Mouse (Mus musculus) urinary bladder, adult 18-20 months (tissue): ENCODE data around the gene Fez1.
A peak's percentile ranks its signal among the peaks of the same experiment; 100 is the strongest.

Experiments
- DNase-seq, 2 experiments: peaks; one replicate each; pipeline ENCODE4 v3.0.0; 2022; ENCODE audit warnings: low spot score in 2 of 2, mixed read lengths in 2 of 2

Gene Fez1

DNA sequence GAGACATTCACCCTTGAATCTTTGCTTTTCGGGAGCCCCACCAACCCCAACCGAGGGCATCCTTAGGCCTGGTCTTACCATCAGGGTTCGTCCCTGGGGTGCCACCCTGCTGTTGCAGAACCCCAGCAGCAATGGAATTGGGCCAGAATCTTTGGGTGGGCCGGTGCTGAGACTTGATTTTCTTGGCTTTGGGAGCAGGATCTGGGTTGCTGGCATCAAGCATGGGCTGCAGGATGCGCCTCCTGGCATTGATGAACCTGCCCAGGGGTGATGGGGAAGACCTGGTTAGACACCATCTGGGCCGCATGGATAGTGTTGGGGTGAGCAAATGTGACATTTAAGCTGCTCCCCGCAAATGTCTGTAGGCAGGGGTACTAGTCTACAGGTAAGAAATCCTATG lies 72.6 kb downstream of the Fez1 start:
- DNase-seq = no peak

DNA sequence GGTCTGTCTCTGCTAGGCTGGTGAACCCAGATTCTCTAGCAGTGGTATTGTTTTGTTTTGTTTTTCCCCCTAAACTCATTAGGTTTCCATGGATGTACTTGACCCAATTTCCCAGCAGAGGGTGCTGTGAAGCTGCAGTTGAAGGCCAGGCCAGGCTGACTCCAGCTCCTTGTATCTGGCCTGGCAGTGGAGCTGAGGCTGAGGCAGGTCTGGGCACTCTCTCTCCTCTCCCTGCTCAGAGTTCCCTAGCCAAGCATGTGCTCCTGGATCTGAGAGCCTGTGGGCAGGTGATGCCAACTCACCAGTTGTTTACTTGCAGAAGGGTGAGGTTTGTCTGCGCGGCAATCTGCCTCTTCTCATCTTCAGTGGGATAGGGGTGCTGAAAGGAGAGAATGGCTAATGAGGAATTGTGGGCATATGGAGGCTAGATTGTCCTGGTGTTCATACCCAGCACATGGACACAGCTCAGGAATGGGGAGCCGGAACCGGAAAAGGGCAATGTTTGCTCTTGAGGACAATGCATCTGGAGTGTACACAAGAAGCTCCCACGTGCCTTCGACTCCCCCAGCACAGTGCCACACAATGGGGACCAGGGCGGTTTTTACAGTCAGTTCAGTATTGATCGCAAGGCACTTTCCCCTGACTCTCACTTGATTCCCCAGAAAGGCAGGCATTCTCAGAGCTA lies 73.5 kb downstream of the Fez1 start:
- peak; percentile 10 for DNase-seq

DNA sequence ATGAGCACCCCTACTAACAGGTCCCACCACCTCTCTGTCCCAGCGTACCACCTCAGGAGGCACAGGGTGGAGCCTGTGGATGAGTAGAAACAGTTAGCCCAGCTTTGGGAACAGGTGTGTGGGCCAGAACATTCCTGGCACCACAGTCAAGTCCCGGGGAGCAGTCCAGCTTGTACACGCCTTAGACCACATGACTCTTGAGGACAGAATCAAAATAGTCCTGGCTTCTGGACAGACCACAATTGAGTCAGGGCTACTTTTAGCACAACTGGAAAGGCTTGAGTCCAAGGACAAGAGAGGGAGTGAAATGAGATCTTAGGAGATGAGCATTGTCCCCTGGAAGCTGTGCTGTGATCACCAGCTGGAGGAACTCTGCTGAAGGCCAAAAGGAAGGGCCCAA lies 76.9 kb downstream of the Fez1 start:
- DNase-seq = no peak

DNA sequence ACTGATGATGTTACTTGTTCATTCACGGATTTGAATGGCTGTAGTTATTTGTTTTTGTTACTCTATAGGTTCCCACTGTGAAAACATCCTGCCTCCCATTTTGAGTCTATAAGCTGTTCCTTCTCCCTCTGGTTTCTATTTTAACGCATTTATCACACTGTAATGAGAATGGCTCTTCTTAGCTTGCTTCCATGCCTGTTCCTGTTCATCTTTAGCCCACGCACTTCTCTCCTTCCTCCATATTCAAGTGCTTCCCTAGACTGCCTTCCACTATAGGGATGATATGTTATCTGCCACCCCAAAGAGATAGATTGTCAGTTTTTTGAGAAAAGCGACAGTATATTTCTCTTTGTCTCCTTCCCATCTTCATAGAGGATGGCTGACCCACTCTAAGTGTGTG lies 78.8 kb downstream of the Fez1 start:
- no peak for DNase-seq

DNA sequence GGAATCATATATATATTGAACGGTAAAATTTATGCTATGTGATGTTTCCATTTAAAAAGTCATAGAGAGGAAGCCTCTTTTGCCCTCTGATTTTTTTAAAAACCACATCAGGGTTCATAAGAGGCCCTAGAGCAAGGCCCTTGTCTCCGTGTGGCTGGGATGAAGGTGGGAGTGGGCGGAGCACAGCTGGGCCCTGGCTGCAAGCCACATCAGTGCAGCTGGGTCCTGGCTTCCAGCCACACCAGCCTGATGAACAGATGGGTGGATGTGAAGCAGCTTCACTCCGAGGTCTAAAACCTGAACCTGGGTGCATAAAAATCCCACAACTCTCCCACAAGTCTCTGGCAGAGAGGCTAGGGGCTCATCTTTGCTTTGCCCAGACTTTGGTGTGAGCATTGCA lies 83.8 kb downstream of the Fez1 start:
- no peak for DNase-seq

DNA sequence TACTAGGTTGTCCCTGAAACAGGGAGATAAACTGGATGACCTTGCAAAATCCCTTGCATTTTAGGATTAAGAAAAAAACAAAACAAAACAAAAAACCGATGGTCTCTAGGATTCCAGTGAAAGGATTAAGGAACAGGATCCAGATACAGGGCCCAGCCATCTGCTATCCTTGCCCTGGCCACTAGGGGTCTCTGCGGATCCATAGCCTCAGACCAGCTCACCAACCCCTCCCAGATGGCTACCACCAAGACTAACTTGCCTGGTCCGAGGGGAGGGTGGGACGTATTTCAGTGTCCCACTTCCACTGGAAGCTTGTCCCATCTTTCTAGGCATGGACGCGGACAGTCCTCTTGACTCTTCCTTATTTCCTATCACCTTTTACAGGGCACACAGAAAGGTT lies 94.7 kb downstream of the Fez1 start:
- peak; percentile 63 to 74 for DNase-seq

DNA sequence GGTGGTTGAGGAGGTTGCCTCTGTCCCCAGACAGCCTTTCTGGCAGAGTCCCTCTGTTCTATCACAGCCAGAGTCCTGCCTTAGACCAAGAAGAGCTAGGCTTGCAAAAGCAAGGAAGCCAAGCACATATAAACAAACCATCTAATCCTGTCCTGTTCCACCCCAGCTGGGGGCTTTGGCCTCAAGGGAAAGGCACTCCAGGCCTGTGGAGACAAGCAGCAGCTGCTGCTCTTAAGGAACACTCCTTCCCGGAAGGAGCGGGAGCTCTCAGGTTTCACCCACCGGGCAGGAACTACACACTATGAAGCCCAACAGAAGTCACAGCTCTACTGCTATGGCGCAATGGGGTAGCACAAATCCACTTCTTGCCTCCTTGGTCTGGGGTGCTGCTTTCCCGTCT lies 95.3 kb downstream of the Fez1 start:
- DNase-seq = peak in 1 of 2 experiments; percentile 27

DNA sequence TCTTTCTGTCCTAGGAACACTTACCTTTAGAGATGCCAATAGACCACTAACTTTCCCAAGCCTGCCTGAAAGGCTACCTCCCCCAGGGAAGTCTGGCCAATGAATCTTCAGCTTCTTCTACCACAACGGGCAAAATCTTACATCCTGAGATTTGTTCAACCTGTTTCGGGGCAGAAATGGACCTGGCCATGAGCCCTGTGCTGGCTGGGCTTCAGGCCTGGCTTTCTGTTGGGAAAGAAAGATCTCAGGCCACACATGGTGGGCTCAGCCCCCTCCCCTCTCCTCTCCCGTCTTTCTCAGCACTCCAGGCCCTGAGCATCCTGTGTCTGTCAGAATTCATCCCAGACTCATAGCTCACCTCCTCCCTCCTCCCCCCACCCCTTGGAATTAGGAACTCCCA lies 96.9 kb downstream of the Fez1 start:
- no peak for DNase-seq

DNA sequence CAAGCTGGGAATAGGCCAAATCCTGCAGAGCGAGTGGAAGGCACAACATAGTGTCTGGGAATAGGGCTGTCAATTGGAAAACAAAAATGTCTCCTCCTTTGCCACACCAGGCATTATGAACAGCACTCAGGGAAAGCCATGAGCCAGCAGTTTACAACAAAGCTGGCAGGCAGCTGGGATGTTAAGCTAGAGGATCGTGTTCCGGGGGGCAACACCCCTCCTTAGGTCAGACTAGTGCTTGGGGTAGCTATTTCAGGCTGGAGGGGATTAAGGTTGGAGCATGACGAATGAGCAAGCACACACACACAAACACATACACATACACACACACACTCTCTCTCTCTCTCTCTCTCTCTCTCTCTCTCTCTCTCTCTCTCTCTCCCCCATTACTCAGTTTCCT lies 97.8 kb downstream of the Fez1 start:
- no peak for DNase-seq

DNA sequence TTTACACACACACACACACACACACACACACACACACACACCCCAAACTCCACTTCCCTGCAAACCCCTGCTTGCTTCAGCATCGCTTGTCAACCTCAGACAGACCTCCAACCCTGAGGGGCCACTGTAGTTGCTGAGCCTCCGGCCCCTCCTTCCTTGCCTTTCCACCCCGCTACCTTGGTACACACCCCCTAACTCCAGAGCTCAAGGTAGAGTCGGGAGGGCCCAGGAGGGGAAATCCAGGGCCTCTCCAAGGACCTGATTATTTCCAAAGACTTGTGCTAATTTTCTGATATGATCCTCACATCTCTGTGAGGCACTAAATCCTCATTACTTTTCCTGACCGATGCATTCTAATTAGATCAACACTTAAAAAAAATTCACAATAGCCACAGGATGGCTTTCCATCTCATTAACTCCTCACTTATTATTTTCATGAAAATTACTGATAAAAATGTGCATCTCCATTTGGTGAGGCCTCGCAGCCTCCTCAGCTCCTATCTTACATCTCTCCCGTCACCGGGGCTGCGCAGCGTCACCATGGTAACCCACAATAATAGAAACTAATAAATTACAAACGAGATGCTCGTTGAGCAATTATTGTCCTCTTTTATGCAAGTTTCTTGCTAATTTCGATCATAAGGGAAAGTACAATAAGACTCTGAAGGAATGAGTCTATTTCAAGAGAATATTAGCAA lies 100.2 kb downstream of the Fez1 start:
- DNase-seq = no peak

DNA sequence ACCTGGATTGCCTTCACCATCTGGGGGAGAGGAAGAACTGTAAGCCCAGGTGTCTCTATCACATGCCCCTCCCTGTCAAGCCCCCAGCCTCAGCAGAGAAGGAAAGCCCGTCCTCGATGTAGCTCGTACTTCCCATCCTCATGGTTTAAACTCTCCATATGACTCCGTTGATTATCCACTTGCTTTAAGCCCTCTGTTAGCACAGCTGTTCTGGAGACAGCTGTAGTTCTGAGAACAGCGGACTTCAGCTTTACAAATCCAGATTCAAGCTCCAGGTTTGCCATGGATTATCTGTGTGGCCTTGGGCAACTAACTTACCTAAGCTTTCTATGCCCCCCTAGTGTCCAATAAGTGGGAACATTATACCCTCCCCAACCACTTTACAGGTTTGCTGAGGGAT lies 102.1 kb downstream of the Fez1 start:
- no peak for DNase-seq
